Mouse (Mus musculus): Measurements from ENCODE around the gene Ubxn7.

DNA sequence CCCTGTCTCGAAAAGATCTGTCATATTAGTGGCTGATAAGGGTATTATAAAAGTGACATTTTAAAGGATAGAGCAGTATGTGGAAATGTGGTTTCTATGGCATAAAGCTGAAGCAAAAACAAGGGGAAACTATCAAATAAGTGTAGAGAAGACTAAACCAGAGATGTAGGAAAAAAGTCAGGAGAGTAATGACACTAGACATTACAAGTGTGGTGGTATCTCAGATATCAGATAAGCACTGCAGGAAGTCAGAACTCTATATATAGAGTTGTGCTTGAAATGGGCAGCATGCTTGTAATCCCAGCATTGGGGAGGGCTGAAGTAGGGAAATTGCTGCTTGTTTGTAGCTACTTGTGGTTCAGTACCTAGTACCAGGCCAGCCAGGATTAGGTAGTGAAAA is 8.4 kb downstream of the Ubxn7 start:
- TF ChIP-seq POLR2A (IDR thresholded peaks at IDR 0.05; ENCODE audit: extremely low read depth, insufficient read depth, low read length) (no peak), CTCF (IDR thresholded peaks at IDR 0.05; ENCODE audit: low read depth, low read length) (no peak)
